Comparison of ENCODE assay signal across 8 mouse cellular contexts in genomic region chrX:75083982-75084773, GRCm38 (mm10). TPM values are rescaled to one million over a fixed set of nuclear protein-coding genes. Genes with fewer than 3 reads are reported as not detected.
DNase-seq lines count a peak whose midpoint lies in the region; ATAC-seq and TF ChIP-seq lines count a peak whose summit lies in the region.

No protein-coding gene starts in this region.

- ATAC-seq in midbrain, embryonic 12.5 days (ENCODE audit: low FRiP score, low read depth) = peak; percentile 76

- no peaks in the 10 kb centered on the region for H3K36me3 ChIP-seq in forebrain, embryonic 10.5 days (replicated peaks)
- no peaks in the 10 kb centered on the region for H3K36me3 ChIP-seq in hindbrain, embryonic 10.5 days
- H3K36me3 ChIP-seq in midbrain, embryonic 12.5 days = no peaks in the 10 kb centered on the region

- TF ChIP-seq POLR2A in brain, embryonic 14.5 days (IDR thresholded peaks at IDR 0.05; ENCODE audit: borderline replicate concordance, extremely low read depth, insufficient read depth, insufficient read length, poor library complexity, severe bottlenecking) = no peak

- H3K4me1 ChIP-seq in forebrain, embryonic 10.5 days = no peaks in the 10 kb centered on the region; the same call in 1 of the 2 replicates
- no peaks in the 10 kb centered on the region for H3K4me1 ChIP-seq in hindbrain, embryonic 10.5 days (replicated peaks)
- no peaks in the 10 kb centered on the region for H3K4me1 ChIP-seq in midbrain, embryonic 12.5 days

- intact Hi-C loops in left cerebral cortex, postnatal 4 days (cut with DNase I) = no loop called here

- H3K9ac ChIP-seq in midbrain, embryonic 12.5 days (replicated peaks) = peak overlapping the region; percentile 44

- H3K27ac ChIP-seq in forebrain, embryonic 10.5 days = peak overlapping the region; percentile 53
- peak overlapping the region; percentile 59; the same call in 1 of the 2 replicates for H3K27ac ChIP-seq in hindbrain, embryonic 10.5 days
- H3K27ac ChIP-seq in midbrain, embryonic 12.5 days (replicated peaks) = no peak overlapping the region

- H3K9me3 ChIP-seq in forebrain, embryonic 10.5 days = no peaks in the 10 kb centered on the region
- H3K9me3 ChIP-seq in hindbrain, embryonic 10.5 days = no peaks in the 10 kb centered on the region
- no peaks in the 10 kb centered on the region for H3K9me3 ChIP-seq in midbrain, embryonic 12.5 days

- no peaks in the 10 kb centered on the region for H3K27me3 ChIP-seq in forebrain, embryonic 10.5 days (ENCODE audit: poor library complexity, severe bottlenecking)
- H3K27me3 ChIP-seq in hindbrain, embryonic 10.5 days (ENCODE audit: insufficient read depth, poor library complexity, severe bottlenecking) = no peaks in the 10 kb centered on the region
- no peaks in the 10 kb centered on the region for H3K27me3 ChIP-seq in midbrain, embryonic 12.5 days

- DNase-seq in ovary, postnatal 36 days (ENCODE audit: low spot score) = peak; percentile 9
- DNase-seq in ovary, postnatal 10 days (ENCODE audit: low spot score) = no peak
- DNase-seq in brain, embryonic 14.5 days (ENCODE audit: low read depth) = peak; percentile 48
- DNase-seq in forebrain, embryonic 10.5 days (ENCODE audit: extremely low spot score, low spot score) = peak; percentile 20
- peak; percentile 23 for DNase-seq in hindbrain, embryonic 10.5 days (ENCODE audit: low spot score)
- peak; percentile 4 for DNase-seq in left cerebral cortex, postnatal 4 days
- peak; percentile 41 for DNase-seq in testis, postnatal 10 days (ENCODE audit: low spot score)

- peak overlapping the region; percentile 57 for H3K4me3 ChIP-seq in forebrain, embryonic 10.5 days
- H3K4me3 ChIP-seq in hindbrain, embryonic 10.5 days = peak overlapping the region; percentile 59
- peak overlapping the region; percentile 49 for H3K4me3 ChIP-seq in midbrain, embryonic 12.5 days

- no peak for TF ChIP-seq CTCF in brain, embryonic 14.5 days (IDR thresholded peaks at IDR 0.05; ENCODE audit: borderline replicate concordance, extremely low read depth, insufficient read depth, insufficient read length)

- peak overlapping the region; percentile 54 for H3K4me2 ChIP-seq in midbrain, embryonic 12.5 days (replicated peaks)

- 24% methylated on average over 26 of the region's 26 CpGs for WGBS in forebrain, embryonic 10.5 days
- WGBS in hindbrain, embryonic 10.5 days = 24% methylated on average over 26 of the region's 26 CpGs
- WGBS in midbrain, embryonic 12.5 days = 27% methylated on average over 26 of the region's 26 CpGs

RNA-seq across cellular contexts. Expression of gene Gab3, which starts 1.1 kb away (rescaled TPM):
- polyA plus RNA-seq in brain, embryonic 14.5 days (2012; rRNA removed) = 0.67 and 0.97 TPM in 2 replicates
- 0.56 and 0.77 TPM in 2 replicates for polyA plus RNA-seq in forebrain, embryonic 10.5 days (2016; fragmentation: Nextera tagmentation; extraction: Ambion mirVana)
- 0.77 and 0.83 TPM in 2 replicates for polyA plus RNA-seq in hindbrain, embryonic 10.5 days (2016; fragmentation: Nextera tagmentation; extraction: Ambion mirVana)
- total RNA-seq in left cerebral cortex, postnatal 4 days (2021) = 1 to 10 TPM; 1.7 to 2.1 TPM
- polyA plus RNA-seq in midbrain, embryonic 12.5 days (2016; fragmentation: Nextera tagmentation; extraction: Ambion mirVana) = 1.2 and 1.6 TPM in 2 replicates

RNA-seq across cellular contexts. Expression of gene Dkc1, which starts 11.5 kb away (rescaled TPM):
- polyA plus RNA-seq in brain, embryonic 14.5 days (2012; rRNA removed) = 33.9 and 40.3 TPM in 2 replicates
- polyA plus RNA-seq in forebrain, embryonic 10.5 days (2016; fragmentation: Nextera tagmentation; extraction: Ambion mirVana) = 266 and 289 TPM in 2 replicates
- 108 and 212 TPM in 2 replicates for polyA plus RNA-seq in hindbrain, embryonic 10.5 days (2016; fragmentation: Nextera tagmentation; extraction: Ambion mirVana)
- total RNA-seq in left cerebral cortex, postnatal 4 days (2021) = 10 to 100 TPM; 29.8 to 32.8 TPM
- 117 and 124 TPM in 2 replicates for polyA plus RNA-seq in midbrain, embryonic 12.5 days (2016; fragmentation: Nextera tagmentation; extraction: Ambion mirVana)

RNA-seq across cellular contexts. Expression of gene Mpp1, which starts 46.6 kb away (rescaled TPM):
- 14.0 and 15.3 TPM in 2 replicates for polyA plus RNA-seq in brain, embryonic 14.5 days (2012; rRNA removed)
- polyA plus RNA-seq in forebrain, embryonic 10.5 days (2016; fragmentation: Nextera tagmentation; extraction: Ambion mirVana) = 21.0 and 21.4 TPM in 2 replicates
- 23.7 and 26.2 TPM in 2 replicates for polyA plus RNA-seq in hindbrain, embryonic 10.5 days (2016; fragmentation: Nextera tagmentation; extraction: Ambion mirVana)
- 10 to 100 TPM; 19.1 TPM for total RNA-seq in left cerebral cortex, postnatal 4 days (2021)
- polyA plus RNA-seq in midbrain, embryonic 12.5 days (2016; fragmentation: Nextera tagmentation; extraction: Ambion mirVana) = 23.6 and 26.0 TPM in 2 replicates
